Mouse (Mus musculus) limb, embryonic 12.5 days (tissue): Measurements from ENCODE around the gene Sgms1. TPM values are rescaled to one million over a fixed set of nuclear protein-coding genes. Genes with fewer than 3 reads are reported as not detected.
A peak's percentile ranks its signal among the peaks of the same experiment; 100 is the strongest.

Experiments
- ATAC-seq: fragments of 200-750 bp; cut with Nextera tagmentation; 2 replicates; pipeline ENCODE4 v1.8.0; 2017; ENCODE audit warnings: low read depth, moderate TSS enrichment; ENCODE audit not compliant: insufficient number of reproducible peaks, insufficient read depth, low FRiP score, low TSS enrichment
- H3K27ac ChIP-seq: fragments of 300-500 bp; sonication (generic); 2 replicates; pipeline ENCODE4 v1.5.1; 2016; ENCODE audit warnings: mild to moderate bottlenecking, moderate library complexity
- H3K27me3 ChIP-seq: fragments of 300-500 bp; sonication (generic); 2 replicates; pipeline ENCODE4 v1.6.1; 2016; ENCODE audit warnings: mild to moderate bottlenecking, moderate library complexity
- H3K36me3 ChIP-seq: fragments of 300-500 bp; sonication (generic); 2 replicates; pipeline ENCODE4 v1.6.1; 2016; ENCODE audit warnings: mild to moderate bottlenecking, moderate library complexity
- H3K4me1 ChIP-seq: fragments of 300-500 bp; sonication (generic); replicated peaks from 2 replicates; pipeline ENCODE4 v1.6.1; 2016
- H3K4me2 ChIP-seq: fragments of 300-500 bp; sonication (generic); 2 replicates; pipeline ENCODE4 v1.6.1; 2016; ENCODE audit warnings: mild to moderate bottlenecking, moderate library complexity
- H3K4me3 ChIP-seq: fragments of 300-500 bp; sonication (generic); replicated peaks from 2 replicates; pipeline ENCODE4 v1.5.1; 2016; ENCODE audit warnings: mild to moderate bottlenecking
- H3K9ac ChIP-seq: fragments of 300-500 bp; sonication (generic); replicated peaks from 2 replicates; pipeline ENCODE4 v1.6.1; 2016; ENCODE audit warnings: mild to moderate bottlenecking, moderate library complexity
- H3K9me3 ChIP-seq: fragments of 300-500 bp; sonication (generic); 2 replicates; pipeline ENCODE4 v1.6.1; 2016; ENCODE audit warnings: mild to moderate bottlenecking, moderate library complexity
- WGBS: fragments of 180-500 bp; shearing (Covaris S2); methylation state at CpG from one replicate; pipeline ENCODE4 v1.1.7; 2016; 5-methylcytosine and 5-hydroxymethylcytosine counted together
- polyA plus RNA-seq: library from polyadenylated mRNA; unstranded; fragments of >200 nt; fragmentation: Nextera tagmentation; extraction: Ambion mirVana; gene quantifications from 2 replicates; pipeline ENCODE4 v1.2.1, GENCODE M21; 2016

The Sgms1 gene
- polyA plus RNA-seq, 1 experiment from 2014 or later = 21.6 TPM

DNA sequence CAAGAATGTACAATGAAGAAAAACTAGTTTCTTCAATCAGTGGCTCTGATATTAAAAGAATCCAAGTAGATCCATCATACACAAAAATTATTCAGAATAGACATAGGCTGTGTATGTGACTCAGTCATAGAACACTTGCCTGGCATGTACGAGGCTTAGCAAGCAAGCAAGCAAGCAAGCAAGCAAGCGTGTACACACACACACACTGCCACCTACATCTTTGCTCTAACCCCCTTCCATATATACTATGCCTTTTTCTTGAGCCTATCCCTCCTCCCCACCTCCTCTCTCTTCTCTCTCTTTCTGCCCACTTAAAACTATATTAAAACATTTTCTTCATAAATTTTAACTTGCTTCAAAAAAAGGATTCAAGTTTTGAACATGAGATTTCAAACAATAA is 54.8 kb downstream of the Sgms1 start:
- Histone ChIP-seq H3K4me2 (no peak overlapping the region), H3K4me3 (no peak overlapping the region), H3K36me3 (no peaks in the 10 kb centered on the region), H3K4me1 (peaks cover 15% of the 10 kb centered on the region), H3K9ac (no peak overlapping the region), H3K9me3 (no peaks in the 10 kb centered on the region), H3K27ac (no peak overlapping the region), H3K27me3 (no peaks in the 10 kb centered on the region)
- no peak for ATAC-seq
- WGBS = 100% methylated on average over 2 of the region's 2 CpGs

DNA sequence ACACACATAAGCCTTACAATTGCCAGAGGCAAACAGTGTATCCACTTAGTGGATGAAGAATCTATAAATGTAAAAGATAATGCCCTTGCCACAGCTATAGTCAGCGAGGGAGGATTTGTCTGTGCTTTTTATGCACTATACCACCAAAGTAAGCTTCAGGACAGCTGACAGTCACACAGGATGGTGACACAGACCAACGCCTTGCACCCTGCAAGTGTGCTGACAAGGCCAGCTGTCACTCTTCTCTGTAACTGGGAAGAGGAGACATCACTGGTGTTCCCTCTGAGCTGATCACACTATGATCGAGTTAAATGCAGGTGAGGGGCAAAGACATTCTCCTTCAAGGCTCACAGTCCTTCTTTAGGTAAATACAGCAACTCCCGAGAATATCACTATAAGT is 56.0 kb downstream of the Sgms1 start:
- Histone ChIP-seq H3K27ac (no peak overlapping the region), H3K36me3 (no peaks in the 10 kb centered on the region), H3K4me2 (no peak overlapping the region), H3K4me3 (no peak overlapping the region), H3K27me3 (no peaks in the 10 kb centered on the region), H3K9me3 (no peaks in the 10 kb centered on the region), H3K4me1 (peaks cover 13% of the 10 kb centered on the region), H3K9ac (no peak overlapping the region)
- ATAC-seq = no peak
- WGBS = 85% methylated on average over 4 of the region's 4 CpGs

DNA sequence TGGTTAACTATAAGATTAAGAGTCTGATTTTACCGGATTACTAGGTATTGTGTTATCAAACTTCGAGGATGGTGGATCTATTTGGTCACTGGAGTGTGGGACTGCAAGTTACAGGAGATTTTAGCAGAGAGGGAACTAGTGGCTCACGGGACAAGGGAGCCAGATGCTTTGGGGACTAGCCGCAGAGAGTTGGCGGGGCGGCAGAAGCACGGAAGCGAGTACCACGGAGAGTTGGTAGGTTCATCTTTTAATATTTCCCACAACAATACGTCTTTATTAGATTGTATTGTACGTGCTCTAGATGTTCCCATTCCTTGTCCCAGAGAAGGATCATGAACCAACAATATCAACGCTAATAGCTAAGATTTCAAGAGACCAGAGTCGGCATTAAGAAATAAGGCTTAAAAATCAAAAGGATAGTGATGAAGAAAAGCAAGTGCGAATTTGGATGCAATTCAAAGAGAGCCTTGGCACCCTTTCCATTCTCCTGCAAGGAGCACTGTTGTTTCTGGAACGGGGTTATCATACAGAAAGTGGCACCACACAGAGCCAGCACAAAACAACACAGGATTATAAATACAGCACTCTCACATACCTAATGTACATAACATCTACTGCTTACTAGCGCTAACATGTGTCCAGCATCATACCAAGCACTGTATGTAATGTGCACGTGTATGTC is 56.6 kb downstream of the Sgms1 start:
- H3K36me3 ChIP-seq = no peaks in the 10 kb centered on the region

DNA sequence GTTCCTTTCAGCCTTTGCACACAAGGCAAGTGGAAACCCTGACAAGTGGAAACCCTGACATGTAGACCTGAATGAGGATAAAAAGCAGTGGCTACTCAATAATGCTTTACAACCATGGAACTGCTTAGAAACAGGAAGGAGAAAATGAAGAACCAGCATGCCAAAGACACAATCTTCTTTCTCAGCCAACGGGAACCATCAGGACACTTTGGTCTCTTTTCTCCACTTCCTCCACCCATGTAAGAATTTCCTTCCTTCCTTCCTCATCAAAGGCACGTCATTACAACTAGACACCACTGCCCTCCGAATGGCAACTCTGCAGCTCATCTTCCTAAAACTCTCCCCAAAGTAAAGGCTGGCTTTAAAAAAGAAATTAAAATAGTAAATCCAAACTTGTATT is 59.3 kb downstream of the Sgms1 start:
- no peak overlapping the region for H3K27ac ChIP-seq

More for the DNA sequence above, 56.6 kb downstream of the Sgms1 start:
- Histone ChIP-seq H3K4me2 (no peak overlapping the region), H3K27ac (no peak overlapping the region), H3K9ac (no peak overlapping the region), H3K27me3 (no peaks in the 10 kb centered on the region), H3K4me3 (no peak overlapping the region), H3K9me3 (no peaks in the 10 kb centered on the region), H3K4me1 (peaks cover 7% of the 10 kb centered on the region)
- no peak for ATAC-seq
- 93% methylated on average over 17 of the region's 17 CpGs for WGBS

DNA sequence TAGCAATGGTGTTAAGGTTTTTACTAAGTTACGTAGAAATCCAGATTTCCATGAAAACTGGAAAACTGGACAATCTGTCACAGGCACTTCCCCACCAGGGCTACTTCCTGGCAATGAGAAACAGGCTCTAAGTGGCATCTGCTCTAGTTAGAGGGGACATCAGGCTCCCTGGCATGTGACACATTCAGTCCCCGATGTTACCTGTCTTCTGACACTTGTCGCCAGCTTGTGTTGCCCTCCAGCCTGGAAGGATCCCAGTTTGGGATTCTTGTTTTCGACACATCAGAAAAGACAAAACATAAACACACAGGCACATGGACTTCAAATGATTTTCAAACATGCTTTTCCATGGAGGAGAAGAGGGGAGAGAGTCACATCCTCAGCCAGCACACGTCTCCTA is 60.0 kb downstream of the Sgms1 start:
- Histone ChIP-seq H3K9me3 (no peaks in the 10 kb centered on the region), H3K27ac (no peak overlapping the region), H3K4me1 (peaks cover 14% of the 10 kb centered on the region), H3K27me3 (0 out of 2 replicates have a peak, but pooled peaks cover 6% of the 10 kb centered on the region), H3K4me3 (no peak overlapping the region), H3K36me3 (no peaks in the 10 kb centered on the region), H3K9ac (no peak overlapping the region), H3K4me2 (no peak overlapping the region)
- 87% methylated on average over 5 of the region's 5 CpGs for WGBS
- ATAC-seq = no peak

More for the DNA sequence above, 59.3 kb downstream of the Sgms1 start:
- Histone ChIP-seq H3K9ac (no peak overlapping the region), H3K36me3 (no peaks in the 10 kb centered on the region), H3K4me2 (no peak overlapping the region), H3K9me3 (no peaks in the 10 kb centered on the region), H3K4me3 (no peak overlapping the region), H3K27me3 (0 out of 2 replicates have a peak, but pooled peaks cover 6% of the 10 kb centered on the region), H3K4me1 (peaks cover 7% of the 10 kb centered on the region)
- 70% methylated on average over 3 of the region's 3 CpGs for WGBS
- no peak for ATAC-seq

DNA sequence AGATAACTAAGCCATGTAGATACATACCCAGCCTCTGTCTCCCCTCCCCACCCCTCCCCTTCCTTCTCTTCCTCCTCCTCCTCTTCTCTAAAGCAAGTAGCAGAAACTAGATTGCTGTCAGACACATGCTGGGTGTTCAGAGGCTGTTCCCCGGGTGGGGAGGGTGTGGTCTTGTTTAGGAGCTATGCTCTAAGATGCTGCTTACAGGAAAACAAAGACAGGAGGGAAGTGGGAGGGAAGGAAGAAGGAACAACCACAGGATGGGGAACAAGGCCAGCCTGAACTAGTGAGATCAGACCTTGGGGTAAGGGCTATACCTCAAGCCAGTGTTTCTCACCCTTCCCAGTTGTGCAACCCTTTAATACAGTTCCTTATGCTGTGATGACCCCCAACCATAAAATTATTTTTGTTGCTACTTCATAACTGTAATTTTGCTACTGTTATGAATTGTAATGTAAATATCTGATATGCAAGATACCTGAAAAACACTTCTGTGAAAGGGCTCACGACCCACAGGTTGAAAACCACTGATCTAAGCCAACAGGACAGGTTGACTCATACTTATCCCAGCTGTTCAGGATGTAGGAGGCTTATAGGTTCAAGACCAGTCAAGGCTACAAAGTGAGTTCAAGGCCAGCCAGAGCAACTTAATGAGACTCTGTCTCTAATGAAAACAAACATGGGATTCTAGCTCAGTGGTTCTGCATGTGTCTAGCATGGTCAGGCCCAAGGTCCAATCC is 61.3 kb downstream of the Sgms1 start:
- H3K4me2 ChIP-seq = no peak overlapping the region
- H3K27me3 ChIP-seq = peaks cover 10% of the 10 kb centered on the region; the same call in 1 of the 2 replicates
- no peak for ATAC-seq
- no peak overlapping the region for H3K9ac ChIP-seq
- H3K9me3 ChIP-seq = no peaks in the 10 kb centered on the region
- no peaks in the 10 kb centered on the region for H3K36me3 ChIP-seq
- no peak overlapping the region for H3K27ac ChIP-seq
- H3K4me1 ChIP-seq = peaks cover 22% of the 10 kb centered on the region
- 50% methylated on average over 2 of the region's 2 CpGs for WGBS
- H3K4me3 ChIP-seq = no peak overlapping the region

DNA sequence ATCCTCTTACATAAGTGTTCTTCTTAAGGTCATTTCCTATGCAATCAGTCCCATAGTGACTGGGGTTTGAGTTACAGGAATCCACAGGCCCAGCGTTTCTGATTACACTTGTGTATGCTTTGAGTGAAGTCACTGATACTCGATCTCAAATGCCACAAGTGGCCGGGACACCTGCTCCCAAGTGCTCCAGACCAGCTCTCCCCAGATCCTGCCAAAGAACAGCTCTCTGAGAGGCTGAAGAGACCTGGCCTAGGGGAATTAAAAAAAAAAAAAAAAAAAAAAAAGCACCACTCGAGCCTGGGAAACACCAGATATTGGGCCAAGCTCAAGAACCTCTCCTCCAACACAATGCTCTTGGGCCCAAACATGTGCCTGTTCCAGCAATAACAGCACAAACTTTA is 62.9 kb downstream of the Sgms1 start:
- Histone ChIP-seq H3K4me2 (no peak overlapping the region), H3K4me3 (no peak overlapping the region), H3K4me1 (peaks cover 37% of the 10 kb centered on the region), H3K9me3 (no peaks in the 10 kb centered on the region), H3K27ac (no peak overlapping the region), H3K36me3 (no peaks in the 10 kb centered on the region), H3K27me3 (peaks cover 10% of the 10 kb centered on the region; the same call in 1 of the 2 replicates), H3K9ac (no peak overlapping the region)
- ATAC-seq = no peak
- WGBS = 34% methylated on average over 4 of the region's 4 CpGs

DNA sequence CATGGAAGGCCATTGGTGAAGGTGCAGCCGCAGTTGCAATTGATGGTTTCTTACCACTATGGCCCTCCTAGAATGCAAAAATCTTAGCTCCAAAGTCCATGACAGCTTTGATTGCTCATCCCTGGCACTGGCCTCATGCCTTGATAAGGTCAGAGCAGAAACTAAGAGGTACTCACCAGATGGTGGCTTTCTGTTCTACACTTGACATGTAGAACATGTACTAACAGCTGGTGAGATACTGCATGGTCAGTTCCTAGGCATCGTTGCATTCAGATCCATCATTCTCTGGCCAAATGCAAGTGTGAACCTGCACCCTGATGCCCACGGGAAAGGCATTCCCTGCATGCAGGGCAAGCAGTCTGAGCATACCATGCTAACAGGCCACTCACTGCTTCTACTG is 63.4 kb downstream of the Sgms1 start:
- Histone ChIP-seq H3K4me2 (no peak overlapping the region), H3K4me3 (no peak overlapping the region), H3K4me1 (peaks cover 40% of the 10 kb centered on the region), H3K27ac (no peak overlapping the region), H3K36me3 (no peaks in the 10 kb centered on the region), H3K9me3 (no peaks in the 10 kb centered on the region), H3K27me3 (peaks cover 10% of the 10 kb centered on the region; the same call in 1 of the 2 replicates), H3K9ac (no peak overlapping the region)
- ATAC-seq = no peak
- WGBS = 76% methylated on average over 3 of the region's 3 CpGs

DNA sequence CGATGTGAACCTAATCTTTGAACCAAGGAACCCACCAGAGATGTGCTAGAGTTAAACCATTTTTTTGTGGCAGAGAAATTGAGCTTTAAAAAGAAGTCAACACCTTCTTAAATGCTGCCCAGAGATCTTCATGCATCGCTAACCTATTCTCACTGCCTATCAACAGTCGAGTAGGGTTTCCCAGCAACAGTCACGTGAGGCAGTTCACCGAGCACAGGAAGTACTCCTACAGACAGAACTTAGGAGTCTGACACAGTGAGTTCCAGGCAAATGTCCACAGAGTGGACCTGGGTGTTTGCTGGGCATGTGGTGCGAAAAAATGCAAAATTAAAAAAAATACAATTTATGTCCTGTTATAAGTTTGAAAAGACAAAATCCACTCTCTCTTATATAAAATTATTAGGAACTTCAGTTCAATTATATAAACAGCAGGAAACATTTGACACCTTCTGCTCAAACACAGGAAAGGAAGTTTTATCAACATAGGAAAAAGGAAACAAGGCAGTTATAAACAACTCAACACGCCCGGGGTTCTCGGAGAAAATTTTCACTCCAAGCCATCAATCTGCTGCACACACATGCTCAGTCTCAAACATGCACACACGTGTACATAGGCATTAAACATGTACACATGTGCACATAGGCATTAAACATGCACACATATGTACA is 64.3 kb downstream of the Sgms1 start:
- 21% methylated on average over 10 of the region's 10 CpGs for WGBS
- Histone ChIP-seq H3K4me1 (peaks cover 45% of the 10 kb centered on the region), H3K27ac (0 out of 2 replicates have a peak overlapping the region, but pooled peaks have one; percentile 35), H3K36me3 (no peaks in the 10 kb centered on the region), H3K9me3 (no peaks in the 10 kb centered on the region), H3K9ac (no peak overlapping the region), H3K4me2 (peak overlapping the region; percentile 11), H3K4me3 (no peak overlapping the region), H3K27me3 (peaks cover 10% of the 10 kb centered on the region; the same call in 1 of the 2 replicates)
- ATAC-seq = 0 out of 2 replicates have a peak, but pooled peaks have one; percentile 60

DNA sequence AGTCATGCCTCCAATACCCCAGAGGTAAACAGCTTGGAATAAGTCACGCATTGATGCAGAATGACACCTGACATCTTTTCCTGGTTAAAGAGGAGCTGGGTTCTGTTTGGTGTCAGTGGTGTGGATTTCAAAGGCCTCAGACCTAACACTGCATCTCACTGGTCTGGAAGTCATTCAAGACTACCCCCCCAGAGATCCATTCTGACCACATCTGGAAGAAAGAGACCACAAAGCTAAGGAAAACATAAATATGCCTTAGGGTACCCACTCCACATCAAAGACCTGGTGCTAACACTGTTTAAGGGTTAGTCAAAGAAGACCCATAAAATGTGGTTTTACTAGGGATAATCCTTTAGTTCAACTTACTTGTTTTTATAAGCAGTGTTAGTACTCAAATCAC is 65.0 kb downstream of the Sgms1 start:
- no peaks in the 10 kb centered on the region for H3K36me3 ChIP-seq
- 20% methylated on average over 1 of the region's 1 CpGs for WGBS
- H3K27ac ChIP-seq = 0 out of 2 replicates have a peak overlapping the region, but pooled peaks have one; percentile 35
- no peaks in the 10 kb centered on the region for H3K9me3 ChIP-seq
- no peak overlapping the region for H3K9ac ChIP-seq
- H3K4me1 ChIP-seq = peaks cover 51% of the 10 kb centered on the region
- H3K27me3 ChIP-seq = peaks cover 10% of the 10 kb centered on the region; the same call in 1 of the 2 replicates
- peak overlapping the region; percentile 11 for H3K4me2 ChIP-seq
- peak; percentile 32; the same call in 1 of the 2 replicates for ATAC-seq
- H3K4me3 ChIP-seq = no peak overlapping the region

DNA sequence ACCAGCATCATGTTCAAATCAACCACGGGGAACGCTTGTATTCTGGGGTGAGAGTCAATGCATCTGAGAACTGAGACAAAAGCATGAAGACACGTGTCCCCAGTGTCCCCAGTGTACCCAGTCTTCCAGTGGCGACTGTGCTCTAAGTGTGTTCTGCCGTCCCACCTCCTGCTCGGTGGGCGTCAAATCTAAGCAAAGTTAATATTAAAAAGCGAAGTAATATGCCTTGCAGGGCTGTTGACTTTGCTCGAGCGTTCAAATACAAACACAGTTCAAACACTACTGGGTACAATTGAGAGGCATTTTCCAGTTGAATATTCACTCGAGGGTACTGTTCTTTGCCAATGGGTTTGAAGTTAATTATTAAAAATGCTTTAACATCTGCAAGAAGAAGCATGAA is 66.4 kb downstream of the Sgms1 start:
- no peaks in the 10 kb centered on the region for H3K9me3 ChIP-seq
- 79% methylated on average over 11 of the region's 11 CpGs for WGBS
- no peak overlapping the region for H3K4me3 ChIP-seq
- peaks cover 59% of the 10 kb centered on the region for H3K4me1 ChIP-seq
- no peak overlapping the region for H3K27ac ChIP-seq
- H3K4me2 ChIP-seq = no peak overlapping the region
- no peak for ATAC-seq
- H3K27me3 ChIP-seq = peaks cover 10% of the 10 kb centered on the region; the same call in 1 of the 2 replicates
- H3K9ac ChIP-seq = no peak overlapping the region
- no peaks in the 10 kb centered on the region for H3K36me3 ChIP-seq
